Mouse (Mus musculus) T-helper 2 cell (primary cell): ENCODE results near the gene Gm20422.

Source experiments
- in situ Hi-C: fragments of 300-600 bp; cut with MboI, MseI; formaldehyde crosslinking; loops from one replicate; pipeline ENCODE4 v1.15.1; 2025; ENCODE audit warnings: high pct_unique_total_duplicates

The Gm20422 gene

GRCm38 (mm10) chr8:69710624-69711023, 64.1 kb downstream of the Gm20422 start, which contains the start of gene Zfp869:
TSS of gene Zfp869 (minus strand) at chr8:69710724.
- in situ Hi-C loops: loop anchor here (5.0 kb wide), 1 partner anchor 93 kb away; no protein-coding TSS in a partner anchor

GRCm38 (mm10) chr8:69701810-69702209, 72.9 kb downstream of the Gm20422 start:
- in situ Hi-C loops: no loop called here
